Mouse (Mus musculus) kidney, postnatal 0 days (tissue): Measurements from ENCODE around the gene Topors. TPM values are rescaled to one million over a fixed set of nuclear protein-coding genes. Genes with fewer than 3 reads are reported as not detected.

Source experiments
- ATAC-seq: fragments of 200-750 bp; cut with Nextera tagmentation; replicated peaks from 2 replicates; pipeline ENCODE4 v1.8.0; 2017; ENCODE audit warnings: low read depth, moderate number of reproducible peaks, moderate TSS enrichment, moderate library complexity; ENCODE audit not compliant: low FRiP score
- DNase-seq: peaks from one replicate; pipeline ENCODE4 v3.0.0-alpha.2; 2016; ENCODE audit warnings: low spot score
- H3K27ac ChIP-seq: fragments of 300-500 bp; sonication (generic); 2 replicates; pipeline ENCODE4 v1.5.1; 2014; ENCODE audit warnings: mild to moderate bottlenecking
- H3K27me3 ChIP-seq: fragments of 300-500 bp; sonication (generic); 2 replicates; pipeline ENCODE4 v1.6.1; 2014; ENCODE audit warnings: low read length, mixed read lengths; ENCODE audit not compliant: insufficient read depth
- H3K36me3 ChIP-seq: fragments of 300-500 bp; sonication (generic); 2 replicates; pipeline ENCODE4 v1.6.1; 2014; ENCODE audit warnings: low read length, mixed read lengths; ENCODE audit not compliant: insufficient read depth
- H3K4me1 ChIP-seq: fragments of 300-500 bp; sonication (generic); replicated peaks from 2 replicates; pipeline ENCODE4 v1.6.1; 2014; ENCODE audit warnings: antibody characterized with exemption, low read length, mixed read lengths; ENCODE audit not compliant: insufficient read depth
- H3K4me2 ChIP-seq: fragments of 300-500 bp; sonication (generic); 2 replicates; pipeline ENCODE4 v1.6.1; 2014; ENCODE audit warnings: mild to moderate bottlenecking, low read length, moderate library complexity, mixed read lengths
- H3K4me3 ChIP-seq: fragments of 300-500 bp; sonication (generic); replicated peaks from 2 replicates; pipeline ENCODE4 v1.5.1; 2014; ENCODE audit warnings: low read depth, low read length
- H3K9ac ChIP-seq: fragments of 300-500 bp; sonication (generic); 2 replicates; pipeline ENCODE4 v1.6.1; 2014; ENCODE audit warnings: low read depth, low read length
- H3K9me3 ChIP-seq: fragments of 300-500 bp; sonication (generic); replicated peaks from 2 replicates; pipeline ENCODE4 v1.6.1; 2016; ENCODE audit warnings: low read length, inconsistent platforms, mixed read lengths
- CTCF ChIP-seq: IDR thresholded peaks from 2 replicates; pipeline ENCODE4 v1.5.1; 2016; ENCODE audit warnings: antibody characterized with exemption, low read depth, mild to moderate bottlenecking, moderate library complexity
- WGBS: fragments of 180-500 bp; shearing (Covaris S2); extraction: QIAGEN DNeasy Blood & Tissue Kit; methylation state at CpG from one replicate; pipeline ENCODE4 v1.1.7; 2014; 5-methylcytosine and 5-hydroxymethylcytosine counted together
- polyA plus RNA-seq: library from polyadenylated mRNA; unstranded; fragments of >200 nt; fragmentation: Nextera tagmentation; extraction: Ambion mirVana; gene quantifications from 2 replicates; pipeline ENCODE4 v1.2.1, GENCODE M21; 2015

Topors gene
- polyA plus RNA-seq, 1 experiment from 2014 or later = 30.8 TPM

- H3K4me1 ChIP-seq = peaks cover 6% of the 10 kb centered on the region; the same call in 1 of the 2 replicates
- peak; percentile 41 for ATAC-seq
- peak overlapping the region; percentile 82; the same call in 1 of the 2 replicates for H3K27ac ChIP-seq
- no peak for TF ChIP-seq CTCF
- DNase-seq = no peak
- no peaks in the 10 kb centered on the region for H3K36me3 ChIP-seq
- H3K4me2 ChIP-seq = peak overlapping the region; percentile 77
- H3K4me3 ChIP-seq = peak overlapping the region; percentile 74
- H3K27me3 ChIP-seq = no peaks in the 10 kb centered on the region
- peak overlapping the region; percentile 63 for H3K9ac ChIP-seq
- WGBS = 37% methylated on average over 5 of the region's 5 CpGs
- no peaks in the 10 kb centered on the region for H3K9me3 ChIP-seq
These were observed 29.3 kb downstream of the Topors start for GRCm38 (mm10) chr4:40240272-40240744.

- under 1% methylated on average over 35 of the region's 35 CpGs for WGBS
- TF ChIP-seq CTCF = no peak
- ATAC-seq (peak; percentile 68), DNase-seq (peak; percentile 78)
- Histone ChIP-seq H3K9me3 (no peaks in the 10 kb centered on the region), H3K36me3 (no peaks in the 10 kb centered on the region), H3K4me2 (peak within 1 kb of the TSS; percentile 77), H3K4me3 (peak within 1 kb of the TSS; percentile 74), H3K27me3 (no peaks in the 10 kb centered on the region), H3K4me1 (peaks cover 6% of the 10 kb centered on the region; the same call in 1 of the 2 replicates), H3K27ac (peak within 1 kb of the TSS; percentile 82), H3K9ac (peak within 1 kb of the TSS; percentile 63)
These were observed 30.0 kb downstream of the Topors start, which contains the start of gene Ddx58 for GRCm38 (mm10) chr4:40239409-40240271. TSS of gene Ddx58 (minus strand) at chr4:40239828.

GRCm38 (mm10) chr4:40238483-40239408, 30.9 kb downstream of the Topors start:
- peak; percentile 73 for ATAC-seq
- Histone ChIP-seq H3K27me3 (no peaks in the 10 kb centered on the region), H3K4me1 (peaks cover 6% of the 10 kb centered on the region; the same call in 1 of the 2 replicates), H3K36me3 (no peaks in the 10 kb centered on the region), H3K4me2 (peak overlapping the region; percentile 77), H3K9ac (peak overlapping the region; percentile 63), H3K4me3 (peak overlapping the region; percentile 74), H3K27ac (peak overlapping the region; percentile 82), H3K9me3 (no peaks in the 10 kb centered on the region)
- DNase-seq = peak; percentile 73
- no peak for TF ChIP-seq CTCF
- 1% methylated on average over 17 of the region's 17 CpGs for WGBS

DNA sequence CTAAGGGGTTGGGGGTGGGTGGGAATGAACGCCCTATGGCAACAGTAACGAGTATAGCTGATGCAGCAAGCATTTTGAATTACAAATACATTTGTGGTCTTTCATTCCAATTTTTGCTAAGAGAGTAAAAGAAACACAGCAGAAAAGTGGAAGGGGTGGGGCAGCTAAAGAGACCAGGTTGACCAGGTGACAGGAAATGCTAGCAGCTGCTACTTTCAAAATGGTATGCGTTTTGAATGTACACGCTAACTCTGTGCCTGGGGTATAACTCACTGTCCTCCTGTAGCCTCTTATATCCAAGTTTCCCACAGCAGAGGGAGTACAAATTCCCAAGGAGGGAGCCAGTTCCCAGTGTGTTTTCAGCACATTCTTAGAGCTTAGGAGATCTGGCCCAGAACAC, 32.8 kb downstream of the Topors start:
- TF ChIP-seq CTCF = no peak
- 81% methylated on average over 4 of the region's 4 CpGs for WGBS
- Histone ChIP-seq H3K9me3 (no peaks in the 10 kb centered on the region), H3K9ac (no peak overlapping the region), H3K27ac (no peak overlapping the region), H3K36me3 (no peaks in the 10 kb centered on the region), H3K4me3 (no peak overlapping the region), H3K4me2 (no peak overlapping the region), H3K27me3 (no peaks in the 10 kb centered on the region), H3K4me1 (peaks cover 6% of the 10 kb centered on the region; the same call in 1 of the 2 replicates)
- ATAC-seq = no peak
- no peak for DNase-seq

- 86% methylated on average over 6 of the region's 6 CpGs for WGBS
These were observed 35.4 kb downstream of the Topors start for GRCm38 (mm10) chr4:40234256-40234655.

More at GRCm38 (mm10) chr4:40234256-40234655, 35.4 kb downstream of the Topors start:
- DNase-seq (no peak), ATAC-seq (no peak)
- no peaks in the 10 kb centered on the region for H3K36me3 ChIP-seq
- H3K4me1 ChIP-seq = peaks cover 6% of the 10 kb centered on the region; the same call in 1 of the 2 replicates
- TF ChIP-seq CTCF = no peak
- H3K4me3 ChIP-seq = no peak overlapping the region
- H3K27me3 ChIP-seq = no peaks in the 10 kb centered on the region
- H3K27ac ChIP-seq = no peak overlapping the region
- no peaks in the 10 kb centered on the region for H3K9me3 ChIP-seq
- no peak overlapping the region for H3K9ac ChIP-seq
- H3K4me2 ChIP-seq = no peak overlapping the region
